Mouse (Mus musculus): ENCODE data around the gene Plaa.
"Not testable (repeated sequence)": the region's sequence is repeated elsewhere in the genome, so short reads cannot be mapped to it uniquely, and the experiment has no call there.

The Plaa gene
- long read RNA-seq, experiment 1, transcript Plaa-201 (14 exons, 2,784 nt) = major isoform, 28 of 40 reads
- long read RNA-seq, experiment 1, partial matches to known transcripts = 2 of 40 reads
- long read RNA-seq, experiment 1, other reads (novel, unspliced or antisense) = 8 of 40 reads
- long read RNA-seq, experiment 2, transcript Plaa-201 (14 exons, 2,784 nt) = major isoform, 33 of 46 reads
- long read RNA-seq, experiment 2, partial matches to known transcripts = 8 of 46 reads
- long read RNA-seq, experiment 2, other reads (novel, unspliced or antisense) = 3 of 46 reads

DNA sequence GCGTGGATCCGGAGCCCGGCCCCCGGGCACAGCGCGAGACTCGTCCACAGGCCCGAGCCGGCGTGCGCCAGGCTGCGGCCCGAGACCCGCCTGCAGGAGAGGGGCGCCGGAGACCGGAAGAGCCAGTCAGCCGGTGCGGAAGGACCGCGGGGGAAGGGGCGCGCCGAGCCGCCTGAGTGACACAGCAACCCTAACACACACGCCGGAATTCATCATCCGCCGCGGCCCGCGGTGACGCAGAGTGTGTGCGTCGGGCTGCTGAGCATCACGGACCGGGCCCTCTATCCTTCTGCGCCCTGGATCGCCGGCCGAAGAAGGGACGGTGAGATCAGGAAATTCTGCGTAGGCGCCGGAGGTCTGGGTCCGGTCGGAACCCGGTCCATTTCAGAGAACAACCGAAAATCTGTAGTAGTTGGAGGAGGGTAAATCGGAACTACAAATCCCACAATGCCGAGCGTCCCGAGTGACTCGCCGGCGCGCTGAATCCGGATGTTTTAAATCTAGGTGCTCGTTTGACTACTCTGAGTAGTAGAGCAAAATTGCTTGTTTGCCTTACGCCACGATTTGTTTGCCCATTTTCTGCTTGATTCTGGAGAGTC lies at the start of gene Plaa:
Gene Plaa (minus strand): TSS at position 214 of the 599 bp plus-strand sequence.
- intact Hi-C loops (cut with DNase I) = no loop called here

DNA sequence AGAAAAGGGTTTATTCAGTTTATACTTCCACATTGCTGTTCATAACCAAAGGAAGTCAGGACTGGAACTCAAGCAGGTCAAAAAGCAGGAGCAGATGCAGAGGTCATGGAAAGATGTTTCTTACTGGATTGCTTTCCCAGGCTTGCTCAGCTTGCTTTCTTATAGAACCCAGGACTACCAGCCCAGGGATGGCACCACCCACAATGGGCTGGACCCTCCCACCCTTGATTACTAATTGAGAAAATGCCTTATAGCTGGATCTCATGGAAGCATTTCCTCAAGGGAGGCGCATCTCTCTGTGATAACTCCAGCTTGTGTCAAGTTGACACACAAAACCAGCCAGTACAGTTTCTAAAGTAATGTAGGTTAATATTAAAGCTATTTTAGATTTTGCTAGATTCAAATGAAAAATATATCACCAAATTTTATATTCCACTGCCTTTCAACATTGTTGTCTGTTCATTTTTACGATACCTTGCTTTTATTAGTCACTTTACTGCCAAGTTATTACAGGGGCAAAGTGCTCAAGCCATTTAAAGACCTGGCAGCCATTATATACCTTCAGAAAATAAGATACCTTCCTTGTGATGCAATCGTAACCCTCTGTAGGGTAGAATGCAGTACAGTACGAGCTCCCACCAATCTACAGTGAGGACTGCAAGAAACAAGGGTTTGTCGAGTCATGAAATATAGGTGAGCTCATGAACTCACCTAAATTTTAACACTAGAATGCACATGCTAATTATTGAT lies 47.6 kb upstream of the Plaa start:
- intact Hi-C loops (cut with DNase I) = not testable (repeated sequence)

DNA sequence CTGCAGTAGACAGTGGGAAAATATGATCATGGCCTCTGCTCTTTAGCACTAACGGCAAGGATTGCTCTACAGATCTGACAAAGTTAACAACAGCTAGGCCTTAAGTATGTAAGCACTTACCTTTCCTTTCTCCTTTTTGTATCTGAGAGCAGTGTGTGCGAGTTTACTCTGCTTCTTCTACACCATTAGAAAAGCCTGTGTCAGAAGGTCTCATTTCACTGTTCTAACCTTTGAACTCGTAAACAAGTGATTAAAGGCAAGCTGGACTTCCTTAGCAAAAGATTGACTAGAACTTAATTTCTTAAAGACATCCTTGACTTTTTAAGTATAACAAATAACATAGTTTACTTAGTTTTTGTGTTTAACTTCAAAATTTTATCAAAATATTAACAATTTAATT lies 46.9 kb upstream of the Plaa start, which contains the start of gene Lrrc19:
Gene Lrrc19 (minus strand): TSS at position 225 of the 400 bp plus-strand sequence.
- intact Hi-C loops (cut with DNase I) = no loop called here

DNA sequence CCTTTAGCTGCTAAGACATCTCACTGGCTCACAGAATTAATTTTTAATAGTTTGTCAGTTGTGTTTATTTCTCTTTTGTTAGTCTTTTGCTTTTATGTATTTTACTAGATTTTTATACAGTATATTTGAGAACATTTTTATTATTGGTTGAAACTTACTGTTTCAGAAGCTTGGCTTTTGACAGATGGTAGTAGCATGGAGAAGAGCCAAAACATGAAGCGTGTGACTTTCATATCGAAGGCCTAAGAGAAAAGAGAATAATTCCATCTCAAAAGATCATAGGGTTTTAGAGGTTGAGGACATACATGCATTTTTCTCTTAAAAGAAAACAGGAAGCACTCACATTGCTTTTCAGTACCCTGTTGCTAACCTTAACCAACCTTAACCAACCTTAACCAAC lies 40.1 kb upstream of the Plaa start:
- intact Hi-C loops (cut with DNase I) = no loop called here

DNA sequence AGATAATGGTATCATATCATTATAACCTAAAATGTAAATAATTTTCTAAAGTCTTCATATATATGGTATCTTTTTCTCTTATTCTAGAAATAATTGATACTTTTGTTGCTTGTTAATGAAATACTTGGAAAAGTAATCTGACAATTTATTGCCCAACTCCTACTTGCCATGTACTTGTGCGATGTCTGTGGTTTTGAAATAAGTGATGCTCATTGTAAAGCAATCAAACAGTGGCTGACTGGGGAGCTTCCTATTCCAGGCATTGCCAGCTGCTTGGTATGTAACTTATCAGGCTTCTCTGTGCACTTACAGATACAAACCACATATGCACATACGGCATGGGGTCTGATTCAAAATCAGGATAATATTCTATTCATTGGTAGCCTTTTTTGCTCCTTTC lies 17.0 kb upstream of the Plaa start:
- intact Hi-C loops (cut with DNase I) = no loop called here

DNA sequence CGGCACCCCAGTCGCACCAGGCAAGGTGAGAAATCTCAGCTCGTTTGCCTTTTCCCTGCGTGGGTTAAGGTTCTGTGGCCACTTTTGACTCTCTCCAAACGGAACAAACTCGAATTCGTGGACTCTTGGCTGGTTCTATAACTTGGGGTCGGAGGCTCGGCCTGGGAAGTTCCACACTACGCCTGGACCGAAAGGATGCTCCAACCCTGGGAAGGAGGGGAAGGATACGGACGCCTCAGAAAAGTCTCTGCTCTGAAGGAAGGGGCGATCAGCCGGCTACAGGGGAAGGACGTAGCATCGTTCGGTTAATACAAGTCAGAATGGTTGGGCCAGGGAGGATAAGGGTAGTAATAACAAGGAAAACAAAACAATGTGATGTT lies 11.6 kb upstream of the Plaa start:
- intact Hi-C loops (cut with DNase I) = no loop called here

DNA sequence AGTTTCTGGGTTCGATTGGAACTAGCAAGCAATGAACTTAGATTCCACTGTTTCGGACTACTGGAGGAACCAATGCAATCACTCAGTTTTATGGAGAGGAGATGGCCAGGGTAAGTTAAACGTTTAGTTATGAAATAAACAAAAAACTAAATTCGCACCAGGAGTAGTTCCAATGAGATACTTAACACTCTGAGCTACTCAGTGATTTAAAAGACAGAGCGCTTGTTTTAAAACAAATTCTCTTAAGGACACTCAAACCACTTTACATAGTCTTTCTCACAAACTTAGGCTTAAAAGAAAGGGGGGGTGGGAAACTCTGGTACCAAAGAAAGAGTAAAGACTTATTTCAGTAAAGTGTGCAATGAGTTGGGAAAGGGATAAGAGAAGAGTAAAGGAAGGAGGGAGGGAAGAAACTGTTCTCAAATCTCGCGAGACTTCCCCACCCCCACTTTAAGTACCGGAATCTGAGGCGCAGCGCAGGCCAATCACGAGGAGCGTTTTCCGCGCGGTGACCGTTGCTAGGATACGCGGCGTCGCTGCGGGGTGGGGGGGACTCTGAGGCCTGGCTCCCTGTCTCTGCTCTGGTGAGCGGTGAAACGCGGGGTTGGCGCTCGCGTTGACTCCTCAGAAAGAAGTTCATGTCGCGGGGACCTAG lies 11.1 kb upstream of the Plaa start, which contains the start of gene Ift74:
Gene Ift74 (plus strand): TSS at position 520 of the 655 bp plus-strand sequence.
- intact Hi-C loops (cut with DNase I) = no loop called here

DNA sequence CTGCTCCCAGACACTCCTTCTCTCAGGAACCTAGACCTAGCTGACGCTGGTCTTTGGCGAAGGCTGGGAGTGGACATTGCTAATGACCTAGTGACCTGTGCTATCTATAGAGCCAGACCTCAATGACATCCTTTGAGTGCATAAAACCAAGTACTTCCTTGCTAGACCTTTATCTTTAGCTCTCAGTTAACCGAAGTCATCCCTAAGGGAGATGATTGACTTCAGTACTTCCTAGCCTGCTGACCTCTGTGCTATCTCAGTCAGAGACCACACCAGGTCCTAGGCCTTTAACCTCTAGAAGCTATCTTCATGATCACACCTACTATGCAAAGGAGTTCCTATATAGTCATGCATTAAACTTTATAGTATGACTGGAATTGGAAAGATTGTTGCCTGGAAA lies 7.3 kb upstream of the Plaa start:
- intact Hi-C loops (cut with DNase I) = no loop called here

DNA sequence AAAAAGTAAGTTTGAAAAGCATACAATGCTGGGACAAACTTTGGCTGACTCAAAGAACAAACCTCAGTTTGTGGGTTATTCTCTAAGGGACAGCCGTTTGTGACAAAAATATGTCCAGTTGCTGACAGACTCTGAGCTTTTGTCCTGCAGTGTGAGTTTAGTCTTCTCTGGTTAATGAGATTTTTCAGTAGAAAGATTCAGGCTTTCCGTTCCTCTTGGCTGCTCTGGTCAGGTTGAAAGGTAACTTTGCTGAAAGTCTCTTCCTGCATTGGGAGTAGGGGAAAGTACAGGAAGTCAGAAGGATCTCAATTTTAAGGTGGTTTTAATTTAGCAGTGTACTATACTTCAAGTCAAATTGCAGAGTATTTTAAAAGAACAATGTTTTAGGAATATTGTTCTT lies 2.5 kb upstream of the Plaa start:
- intact Hi-C loops (cut with DNase I) = no loop called here

DNA sequence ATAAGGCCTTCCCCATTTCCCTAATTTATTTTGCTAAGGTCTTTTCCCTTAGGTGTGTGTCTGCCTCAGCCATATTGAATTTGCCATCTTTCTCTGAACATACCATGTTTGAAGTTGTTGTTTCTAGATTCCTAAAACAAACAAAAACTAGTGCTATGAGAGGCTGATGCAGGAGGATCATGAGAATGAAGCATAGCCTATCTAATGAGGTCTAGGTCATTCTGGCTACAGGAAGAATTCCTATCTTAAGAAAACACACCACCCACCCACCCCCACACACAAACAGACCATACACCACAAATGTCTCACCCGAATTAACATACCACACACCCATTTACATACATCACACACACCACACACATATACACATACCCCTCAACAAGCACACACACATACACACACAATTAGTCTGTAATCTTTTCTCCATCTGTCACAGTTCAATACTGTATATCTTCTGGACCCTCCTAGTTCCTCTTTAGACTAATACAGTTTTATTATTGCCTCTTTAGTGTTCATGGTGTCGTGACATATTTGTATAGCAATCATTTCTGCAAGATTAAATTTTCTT lies 1.5 kb upstream of the Plaa start:
- intact Hi-C loops (cut with DNase I) = no loop called here

DNA sequence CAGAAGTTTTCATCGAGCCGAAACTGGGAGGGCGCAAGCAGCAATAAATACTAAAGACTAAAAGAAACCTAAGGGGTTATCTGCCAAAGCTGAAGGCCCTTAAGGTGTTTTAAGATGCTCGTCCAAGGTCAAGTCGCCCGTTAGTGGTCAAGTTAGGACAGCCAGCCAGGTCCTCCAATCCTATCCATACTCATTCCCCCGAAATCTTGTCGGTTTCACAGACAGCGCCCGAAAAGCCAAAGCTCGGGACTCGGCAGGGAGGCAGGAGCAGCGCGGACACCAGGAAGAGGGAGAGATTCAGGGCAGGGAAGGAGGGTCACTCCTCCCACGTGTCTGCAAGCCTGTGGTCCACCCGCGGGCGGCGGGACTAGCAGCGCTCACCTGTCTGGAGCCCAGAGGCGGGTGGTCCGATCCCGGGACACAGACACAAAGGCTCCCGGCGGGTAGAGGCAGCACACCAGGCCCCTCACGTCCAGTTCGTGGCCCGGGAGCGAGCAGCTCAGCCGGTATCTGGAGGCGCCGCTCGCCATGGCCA lies 481 bp downstream of the Plaa start:
- intact Hi-C loops (cut with DNase I) = no loop called here

DNA sequence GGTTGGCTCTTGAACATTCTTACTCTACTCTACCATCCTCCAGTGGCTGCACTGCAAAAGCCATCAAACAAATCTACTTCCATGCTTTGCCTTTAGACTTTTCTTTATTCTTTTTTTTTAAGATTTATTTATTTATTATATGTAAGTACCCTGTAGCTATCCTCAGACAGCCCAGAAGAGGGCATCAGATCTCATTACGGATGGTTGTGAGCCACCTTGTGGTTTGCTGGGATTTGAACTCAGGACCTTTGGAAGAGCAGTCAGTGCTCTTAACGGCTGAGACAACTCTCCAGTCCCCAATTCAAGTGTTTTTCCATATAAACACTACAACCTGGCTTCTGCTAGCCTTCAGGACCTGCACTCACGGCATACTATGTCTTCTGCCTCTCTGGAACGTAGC lies 1.6 kb downstream of the Plaa start:
- intact Hi-C loops (cut with DNase I) = no loop called here

DNA sequence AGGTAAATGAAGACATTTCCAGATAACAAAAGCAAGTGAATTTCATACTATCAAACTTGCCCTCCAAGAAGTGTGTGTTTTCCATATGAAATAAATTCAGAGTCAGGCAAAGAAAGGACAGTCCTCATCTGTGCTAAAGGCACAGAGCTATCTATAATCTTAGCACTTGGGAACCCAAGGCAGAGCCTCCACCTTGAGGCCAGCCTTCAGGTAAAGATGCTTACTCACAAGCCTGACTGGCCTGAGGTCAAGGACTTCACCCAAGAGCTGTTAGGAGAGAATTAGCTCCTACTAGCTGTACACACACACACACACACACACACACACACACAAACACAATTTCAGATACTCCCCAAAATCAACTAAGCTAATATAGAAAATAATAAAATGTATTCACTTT lies 10.3 kb downstream of the Plaa start:
- intact Hi-C loops (cut with DNase I) = no loop called here

DNA sequence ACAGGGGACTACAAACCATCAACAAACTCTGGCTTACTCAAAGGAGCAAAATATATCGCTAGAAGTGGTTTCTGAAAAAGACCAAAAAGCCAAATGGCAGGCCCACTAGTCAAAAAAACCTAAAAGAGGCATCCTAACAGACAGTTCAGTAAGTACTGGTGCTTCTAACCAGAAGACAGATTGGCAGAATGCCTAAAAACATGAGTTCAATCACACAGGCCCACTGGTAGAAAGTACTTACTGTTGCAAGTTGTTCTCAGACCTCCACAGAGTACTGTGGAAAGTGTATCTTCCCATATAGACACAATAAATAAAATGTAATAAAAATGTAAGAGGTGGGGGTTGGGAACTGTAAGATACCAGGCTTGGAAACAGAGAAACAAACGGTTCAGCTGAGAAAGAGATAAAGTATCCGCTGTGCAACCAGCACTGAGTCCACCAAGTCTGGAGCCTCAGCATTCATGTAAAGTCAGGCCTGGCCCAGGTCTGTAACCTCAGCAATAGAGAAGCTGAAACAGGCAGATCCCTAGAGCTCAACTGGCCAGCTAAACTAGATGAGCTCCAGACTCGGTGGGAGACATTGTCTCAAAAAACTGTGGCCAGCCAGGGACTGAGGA lies 11.2 kb downstream of the Plaa start:
- intact Hi-C loops (cut with DNase I) = no loop called here

DNA sequence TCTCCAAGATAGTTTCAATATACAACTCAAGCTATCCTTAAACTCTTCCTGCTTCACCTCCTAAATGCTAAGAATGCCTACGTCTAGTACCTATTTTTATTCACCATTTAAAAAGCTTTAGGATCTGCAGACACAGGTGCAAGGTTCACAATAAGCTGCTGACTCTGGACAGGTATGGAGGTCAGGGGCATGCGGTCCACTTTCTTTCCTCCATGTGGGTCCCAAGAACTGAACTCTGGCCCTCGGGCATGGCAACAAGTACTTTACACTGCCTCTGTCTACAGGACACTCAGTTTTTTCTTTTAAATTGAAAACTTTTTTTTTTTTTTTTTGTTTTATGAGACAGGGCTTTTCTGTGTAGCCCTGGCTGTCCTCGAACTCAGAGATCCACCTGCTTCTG lies 30.4 kb downstream of the Plaa start:
- intact Hi-C loops (cut with DNase I) = no loop called here

DNA sequence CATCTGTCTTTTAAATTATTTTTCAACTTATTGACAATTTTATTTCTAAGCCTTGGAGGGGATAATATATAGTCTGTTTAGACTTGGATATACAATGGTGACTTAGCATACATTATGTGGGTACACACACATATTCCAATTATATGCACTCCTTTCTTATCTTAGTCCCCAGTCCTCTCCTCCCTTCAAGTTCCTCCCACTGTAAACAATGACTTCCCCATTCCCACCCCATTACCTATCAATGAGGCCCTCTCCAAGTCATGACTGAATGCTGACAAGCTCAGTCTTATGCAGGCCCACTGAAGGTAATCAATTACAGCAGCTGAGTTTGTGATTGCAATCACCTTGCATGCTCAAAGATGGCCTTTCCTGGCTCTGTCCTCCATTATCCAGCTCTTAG lies 38.7 kb downstream of the Plaa start:
- intact Hi-C loops (cut with DNase I) = no loop called here

DNA sequence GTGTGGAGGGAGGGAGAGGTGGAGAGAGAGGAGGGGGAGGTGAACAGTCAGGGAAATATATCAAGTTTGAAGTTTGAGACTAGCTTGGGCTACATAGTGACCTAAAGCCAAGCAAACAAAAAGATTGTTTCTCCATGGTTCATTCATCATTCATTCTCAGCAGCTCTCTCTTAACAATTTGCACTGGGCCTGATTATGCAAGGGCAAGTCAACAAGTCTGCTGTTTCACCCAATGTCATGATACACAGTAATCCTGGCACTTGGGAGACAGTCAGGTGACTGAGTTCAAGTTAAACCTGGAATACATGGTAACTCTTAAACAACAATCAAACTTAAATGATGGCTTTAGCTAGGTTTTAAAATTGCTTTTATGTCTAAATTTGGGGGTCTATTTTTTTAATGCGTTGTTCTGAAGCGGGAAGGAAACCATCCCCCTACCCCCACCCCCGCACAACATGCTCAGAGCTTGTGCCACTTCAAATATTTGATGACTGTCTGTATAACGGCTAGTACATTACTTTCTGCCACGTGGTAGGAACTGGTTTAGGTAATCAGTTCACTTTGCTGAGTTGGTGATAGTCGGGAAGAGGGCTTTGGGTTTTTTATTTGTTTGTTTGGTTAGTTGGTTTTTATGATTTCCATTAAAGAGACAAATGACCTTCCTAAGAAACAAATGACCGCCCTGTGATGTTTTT lies 40.9 kb downstream of the Plaa start:
- intact Hi-C loops (cut with DNase I) = no loop called here

DNA sequence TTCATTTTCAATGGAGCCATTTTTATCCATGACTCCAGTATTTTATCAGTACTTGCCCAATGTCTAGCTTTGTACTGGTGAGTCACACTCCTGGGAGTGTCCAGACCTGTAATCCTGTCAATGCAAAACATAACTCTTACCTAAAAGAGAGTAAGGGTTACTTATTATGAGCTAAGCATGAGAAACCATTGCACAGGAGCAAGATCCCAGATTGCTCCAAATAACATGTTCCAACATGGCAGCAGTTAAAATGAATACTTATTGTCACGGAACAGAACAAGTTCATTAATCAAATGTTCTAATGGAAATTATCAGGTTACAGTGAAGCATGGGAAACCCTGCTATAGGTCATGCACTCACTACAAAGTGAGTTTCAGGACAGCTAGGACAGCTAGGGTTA lies 42.7 kb downstream of the Plaa start:
- intact Hi-C loops (cut with DNase I) = no loop called here

DNA sequence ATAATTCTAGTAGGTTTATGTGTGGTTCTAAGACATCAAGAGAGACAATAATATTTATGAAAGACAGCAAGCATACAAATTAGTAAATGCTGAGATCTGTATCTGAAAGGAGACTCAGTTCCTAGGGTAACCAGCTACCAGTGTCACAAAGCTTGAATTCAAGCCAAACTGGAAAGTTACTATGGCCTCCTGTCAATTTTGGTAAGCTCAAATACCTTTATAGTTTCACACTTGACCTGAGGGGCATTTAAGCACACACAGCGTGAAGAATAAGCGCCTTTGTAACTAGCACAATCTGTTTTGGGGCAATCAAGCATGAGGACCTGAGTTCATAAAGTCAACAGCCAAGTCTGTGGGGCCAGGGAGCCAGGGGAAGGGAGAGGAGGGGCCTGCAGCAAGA lies 43.8 kb downstream of the Plaa start:
- intact Hi-C loops (cut with DNase I) = no loop called here

DNA sequence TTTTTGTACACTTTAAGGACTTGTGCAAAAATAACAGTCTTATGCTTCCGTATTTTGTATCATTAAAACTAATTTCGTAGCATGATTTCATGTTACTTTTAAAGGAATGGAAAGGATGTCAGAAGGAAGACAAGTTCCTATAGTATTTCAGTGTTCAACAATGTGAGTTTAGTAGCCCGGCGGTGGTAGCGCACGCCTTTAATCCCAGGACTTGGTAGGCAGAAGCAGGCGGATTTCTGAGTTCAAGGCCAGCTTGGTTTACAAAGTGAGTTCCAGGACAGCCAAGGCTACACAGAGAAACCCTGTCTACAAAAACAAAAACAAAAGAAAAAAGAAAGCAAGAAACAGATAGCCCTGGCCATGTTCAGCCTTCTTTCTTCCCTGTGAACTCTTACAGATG lies 45.9 kb downstream of the Plaa start:
- intact Hi-C loops (cut with DNase I) = no loop called here

Measured in adrenal gland (tissue).